Mouse (Mus musculus) B cell, adult 2 months (primary cell): Measurements from ENCODE around the gene Nlgn3.
A peak's percentile ranks its signal among the peaks of the same experiment; 100 is the strongest.
"Not testable (repeated sequence)": the region's sequence is repeated elsewhere in the genome, so short reads cannot be mapped to it uniquely, and the experiment has no call there.

Source experiments
- DNase-seq, 2 experiments: peaks; one replicate each; pipeline ENCODE4 v3.0.0; 2022

Gene Nlgn3

DNA sequence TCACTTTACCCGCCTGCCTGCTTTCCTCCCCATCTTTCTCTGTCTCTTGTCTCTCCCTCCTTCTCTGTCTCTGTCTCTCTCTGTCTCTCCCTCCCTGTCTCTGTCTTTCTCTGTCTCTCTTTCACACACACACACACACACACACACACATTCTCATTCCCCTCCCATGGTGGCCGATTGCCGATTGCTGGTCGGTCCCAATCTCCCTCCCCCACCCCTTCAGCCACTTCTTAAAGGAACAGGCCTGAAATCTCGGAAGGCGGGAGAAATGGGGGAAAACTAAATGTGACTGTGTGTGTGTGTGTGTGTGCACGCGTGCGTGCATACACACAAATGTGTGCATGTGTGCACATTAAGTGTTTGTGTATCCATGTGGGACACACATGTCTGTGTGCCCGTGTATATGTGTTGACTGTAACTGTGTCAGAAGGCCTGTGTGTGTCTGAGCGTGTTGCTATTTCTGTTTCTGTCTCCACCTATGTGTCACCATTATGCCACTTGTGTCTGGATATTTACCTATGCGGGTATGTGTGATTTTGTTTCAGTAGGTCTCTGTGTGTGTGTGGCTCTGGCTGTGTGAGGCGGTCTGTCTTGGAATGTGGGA, 1.6 kb downstream of the Nlgn3 start:
- no peak for DNase-seq

DNA sequence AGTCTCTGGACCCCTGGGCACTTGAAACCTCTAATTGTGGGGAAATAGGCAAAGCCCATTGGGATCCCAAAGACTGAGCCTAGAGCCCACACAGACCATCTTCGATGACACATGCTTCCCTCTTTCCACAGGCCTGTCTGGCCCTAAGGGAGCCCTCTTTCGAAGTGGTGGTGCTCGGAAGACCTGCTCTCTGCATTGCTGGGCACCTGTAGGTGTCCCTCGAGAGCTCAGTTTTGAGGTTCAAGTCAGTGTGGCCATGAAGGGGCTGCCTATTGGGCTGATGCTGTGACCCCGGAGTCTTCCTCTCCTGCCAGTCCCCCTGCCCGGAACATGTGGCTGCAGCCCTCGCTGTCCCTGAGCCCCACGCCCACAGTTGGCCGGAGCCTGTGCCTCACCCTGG, 2.7 kb downstream of the Nlgn3 start:
- no peak for DNase-seq

DNA sequence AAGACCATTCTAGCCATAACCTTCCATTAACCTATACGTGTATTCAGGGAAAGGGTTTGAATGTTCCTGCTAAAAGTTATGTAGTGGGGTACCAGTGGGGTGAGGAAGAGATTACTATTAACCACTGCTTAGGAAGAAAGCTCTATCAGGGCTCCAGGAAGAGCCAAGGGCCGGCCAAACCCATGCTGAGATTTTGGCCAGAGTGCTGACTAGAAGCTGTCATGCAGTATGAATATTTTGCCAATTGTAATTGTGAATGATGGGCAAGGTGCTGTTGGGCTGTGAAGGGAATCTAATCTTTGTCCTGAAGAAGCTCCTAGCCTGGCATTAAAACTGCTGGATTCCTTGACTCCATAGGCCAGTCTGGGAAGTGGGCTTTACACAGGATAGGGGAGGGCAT, 5.7 kb downstream of the Nlgn3 start:
- DNase-seq, result no peak

DNA sequence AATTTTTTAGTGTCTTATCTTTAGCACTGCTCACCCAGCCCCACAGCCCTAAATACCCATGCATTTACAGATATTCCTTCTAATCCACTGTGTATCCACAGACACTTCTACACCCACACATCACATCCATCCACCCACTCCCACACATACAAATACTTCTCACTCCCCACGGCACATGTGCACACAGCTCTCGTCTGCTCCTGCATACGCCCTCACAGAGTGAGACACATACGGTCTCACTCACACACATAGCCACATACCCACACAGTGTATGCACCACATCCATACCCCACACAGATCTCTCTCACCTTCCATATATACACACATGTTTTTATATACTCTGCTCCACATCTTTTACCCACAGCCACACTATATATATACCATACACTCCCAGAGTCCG, 10.3 kb downstream of the Nlgn3 start:
- no peak for DNase-seq

DNA sequence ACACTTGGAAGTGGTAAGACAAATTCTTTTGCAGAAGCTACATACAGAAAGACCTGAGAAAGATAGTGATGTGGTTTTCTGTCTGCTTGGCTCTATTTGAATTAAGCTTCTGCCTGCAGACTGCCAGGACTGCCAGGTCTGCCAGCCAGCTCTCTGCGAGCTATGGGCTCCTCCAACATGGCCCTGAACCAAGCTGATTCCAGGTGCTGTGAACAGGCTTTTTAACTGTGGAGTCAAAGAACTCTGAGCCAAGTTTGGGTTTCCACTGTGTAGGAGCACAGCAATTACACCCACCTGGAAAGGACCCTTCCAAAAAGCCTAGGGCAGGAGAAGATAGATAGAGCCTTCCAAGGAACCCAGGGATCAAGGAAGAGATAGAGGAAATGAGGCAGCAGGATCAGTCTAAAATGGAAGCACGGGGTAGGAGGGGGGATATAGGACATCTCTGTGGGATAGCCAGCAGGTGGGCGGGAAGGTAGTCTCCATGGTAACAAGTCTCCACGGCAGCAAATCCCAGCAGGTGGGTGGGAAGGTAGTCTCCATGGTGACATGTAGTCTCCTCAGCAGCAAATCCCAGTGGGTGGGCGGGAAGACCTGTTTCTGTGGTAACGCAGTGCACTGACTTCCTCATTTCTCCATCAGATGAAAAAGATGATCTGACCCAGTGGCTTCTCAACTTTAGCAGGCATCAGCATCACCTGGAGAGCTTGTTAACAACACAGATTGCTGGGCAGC, 14.8 kb downstream of the Nlgn3 start:
- peak; percentile 34 to 38 for DNase-seq

DNA sequence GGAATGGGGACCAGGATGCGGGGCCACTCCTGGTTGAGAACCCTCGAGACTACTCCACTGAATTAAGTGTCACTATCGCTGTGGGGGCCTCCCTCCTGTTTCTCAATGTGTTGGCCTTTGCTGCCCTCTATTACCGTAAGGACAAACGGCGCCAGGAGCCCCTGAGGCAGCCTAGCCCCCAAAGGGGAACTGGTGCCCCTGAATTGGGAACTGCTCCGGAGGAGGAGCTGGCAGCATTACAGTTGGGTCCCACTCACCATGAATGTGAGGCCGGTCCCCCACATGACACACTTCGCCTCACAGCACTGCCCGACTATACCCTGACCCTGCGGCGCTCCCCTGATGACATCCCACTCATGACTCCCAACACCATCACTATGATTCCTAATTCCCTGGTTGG, 20.8 kb downstream of the Nlgn3 start:
- DNase-seq, result no peak

DNA sequence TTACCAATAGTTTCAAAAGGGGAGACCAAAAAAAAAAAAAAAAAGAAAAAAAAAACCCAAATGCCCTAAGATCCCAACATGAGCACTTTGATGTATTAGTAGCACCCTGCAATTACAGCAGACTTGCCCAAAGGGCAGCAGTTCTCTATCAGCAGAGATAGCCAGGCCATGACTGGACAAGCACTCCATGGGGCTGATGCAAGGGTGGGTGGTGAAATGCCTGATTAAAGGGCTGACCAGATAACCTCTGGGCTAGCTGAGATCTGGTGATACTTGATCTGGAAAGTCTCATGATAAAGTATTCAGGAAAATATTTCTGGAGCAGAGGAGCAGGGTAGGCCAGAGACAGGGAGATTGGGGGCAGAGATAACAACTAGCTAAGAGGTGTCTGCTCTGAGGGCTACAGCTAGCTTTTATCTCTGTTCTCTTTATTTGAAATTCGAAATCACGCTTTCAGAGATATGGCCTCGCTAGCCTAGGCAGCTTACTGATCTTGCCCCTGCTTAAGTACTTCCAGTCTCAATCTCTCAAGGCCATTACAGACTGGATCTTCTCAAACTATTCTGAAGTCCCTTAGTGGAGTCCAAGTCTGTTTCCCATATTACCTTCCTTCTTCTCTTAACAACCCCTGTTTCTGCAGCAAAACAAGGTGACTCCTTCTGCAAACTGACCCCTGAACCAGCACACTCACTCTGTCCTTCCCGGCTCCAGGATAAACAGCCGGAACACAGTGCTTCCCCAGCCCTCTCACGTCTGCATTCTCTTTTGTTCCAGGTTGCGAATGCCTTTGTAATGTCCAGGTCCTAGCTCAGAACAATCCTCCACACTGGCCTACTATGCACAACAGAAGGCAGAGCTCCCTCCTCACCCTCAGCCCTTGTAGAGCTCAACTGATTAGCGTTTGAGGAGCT, 27.3 kb downstream of the Nlgn3 start:
- DNase-seq, result no peak

DNA sequence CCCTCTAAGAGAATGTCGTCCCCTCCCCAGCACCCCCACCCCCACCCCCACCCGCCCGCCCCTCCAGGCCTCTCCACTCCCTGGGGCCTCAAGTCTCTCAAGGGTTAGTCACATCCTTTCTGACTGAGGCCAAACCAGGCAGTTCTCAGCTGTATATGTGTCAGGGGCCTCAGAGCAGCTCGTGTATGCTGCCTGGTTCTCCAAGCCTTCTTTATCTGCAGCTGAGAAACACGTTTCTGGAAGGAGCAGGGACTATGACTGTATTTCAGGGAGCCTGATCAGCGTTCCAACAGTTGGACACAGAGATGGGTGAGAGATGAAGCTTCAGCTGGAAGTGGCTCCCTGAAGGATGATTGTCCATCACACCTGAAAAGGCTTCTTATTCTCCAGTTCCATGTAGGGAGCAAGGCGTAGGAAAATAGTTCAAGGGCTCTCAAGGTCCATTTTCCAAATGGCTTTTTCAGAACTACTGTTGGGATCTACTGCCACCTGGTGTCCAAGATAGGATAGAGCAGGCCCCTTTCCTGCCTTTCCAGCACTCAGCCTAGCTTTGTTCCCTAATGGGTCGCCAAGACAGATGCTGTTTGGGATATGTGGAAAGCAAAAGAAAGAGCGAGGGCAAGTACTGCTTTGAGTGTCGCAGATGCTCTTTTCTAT, 30.5 kb downstream of the Nlgn3 start:
- DNase-seq, result peak; percentile 59 to 64

DNA sequence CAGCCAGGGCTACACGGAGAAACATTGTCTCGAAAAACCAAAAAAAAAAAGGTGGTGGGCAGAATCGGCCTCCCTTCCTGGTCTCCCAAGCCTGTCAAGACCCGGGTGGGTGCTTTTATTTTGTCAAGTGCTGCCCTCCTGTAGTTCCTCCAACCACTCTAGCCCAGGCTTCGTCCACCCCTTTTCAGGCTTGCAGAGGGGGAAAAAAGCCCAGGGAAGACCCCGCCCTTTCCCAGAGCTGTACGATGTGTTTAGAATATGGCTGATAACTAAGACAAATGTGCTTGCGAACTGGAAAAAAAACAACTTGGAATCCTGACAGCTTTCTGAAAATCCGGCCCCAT, 33.0 kb downstream of the Nlgn3 start:
- DNase-seq, result no peak

DNA sequence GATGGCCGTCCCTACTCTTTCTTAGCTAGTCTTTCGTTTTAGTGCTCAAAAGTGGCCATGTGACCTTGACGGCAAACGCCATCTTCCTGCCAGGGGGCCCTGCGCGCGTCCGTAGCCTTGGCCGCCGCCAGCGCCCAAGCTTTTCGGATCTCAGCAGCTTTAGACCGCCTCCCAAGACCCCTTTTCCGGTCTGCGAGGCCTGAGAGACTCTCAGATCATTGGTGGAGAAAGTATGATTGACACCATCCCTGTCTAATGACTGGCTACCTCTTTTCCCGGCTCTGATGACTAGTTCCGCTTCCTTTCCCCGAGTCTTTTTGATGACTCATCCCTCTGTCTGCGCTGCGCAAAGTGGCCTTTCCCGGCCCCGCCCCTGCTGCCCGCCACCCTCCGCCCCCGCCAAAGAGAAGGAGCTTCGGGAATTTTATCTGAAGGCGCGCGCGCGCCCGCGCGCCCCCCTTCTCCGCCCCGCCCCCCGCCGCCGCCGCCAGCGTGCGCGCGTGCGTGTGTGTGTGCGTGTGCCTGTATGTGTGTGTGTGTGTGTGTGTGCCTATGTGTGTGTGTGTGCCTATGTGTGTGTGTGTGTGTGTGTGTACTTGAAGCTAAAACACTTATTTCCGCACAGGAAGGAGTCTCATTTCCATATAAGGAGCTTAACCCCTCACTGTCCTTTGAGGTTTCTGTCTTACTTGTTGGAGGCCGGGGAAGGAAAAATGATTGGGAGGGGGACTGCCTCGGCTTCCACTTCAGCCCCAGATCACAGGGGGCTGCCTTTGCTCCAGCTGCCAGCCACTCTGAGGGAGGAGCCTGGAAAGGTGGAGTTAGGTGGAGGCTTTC, 33.6 kb downstream of the Nlgn3 start:
- DNase-seq, result peak; percentile 81 to 82

DNA sequence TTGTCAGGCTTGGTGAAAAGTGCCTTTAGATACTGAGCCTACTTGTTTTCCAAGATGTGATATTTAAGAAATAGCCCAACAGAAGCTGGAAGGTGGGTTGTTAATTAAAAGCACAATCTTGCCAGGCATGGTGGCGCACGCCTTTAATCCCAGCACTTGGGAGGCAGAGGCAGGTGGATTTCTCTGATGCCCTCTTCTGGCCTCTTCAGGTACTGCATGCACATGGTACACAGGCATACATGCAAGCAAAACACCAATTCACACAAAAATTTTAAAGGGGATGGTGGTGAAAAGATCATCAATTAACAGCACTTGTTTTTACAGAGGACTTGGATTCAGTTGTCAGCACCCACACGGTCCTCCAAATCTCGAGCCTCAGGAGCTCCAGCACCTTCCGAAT, 35.6 kb downstream of the Nlgn3 start:
- peak; percentile 26 to 66 for DNase-seq

DNA sequence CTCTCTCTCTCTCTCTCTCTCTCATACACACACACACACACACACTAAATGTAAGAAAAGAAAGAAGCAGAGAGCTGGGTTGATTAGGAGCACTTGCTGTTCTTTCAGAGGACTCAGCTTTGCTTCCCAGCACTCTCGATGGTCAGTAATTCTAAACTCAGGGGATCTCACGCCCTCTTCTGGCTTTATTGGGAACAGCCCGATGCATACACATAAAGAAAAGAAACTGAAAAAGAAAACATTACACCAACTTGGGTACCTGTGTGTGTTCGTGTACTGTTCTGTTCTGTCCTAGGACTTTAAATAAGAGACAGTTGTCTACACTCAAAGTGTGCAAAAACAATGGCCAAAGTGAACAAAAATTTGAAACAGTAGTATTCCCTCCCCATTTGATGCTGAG, 39.7 kb downstream of the Nlgn3 start:
- no peak for DNase-seq

DNA sequence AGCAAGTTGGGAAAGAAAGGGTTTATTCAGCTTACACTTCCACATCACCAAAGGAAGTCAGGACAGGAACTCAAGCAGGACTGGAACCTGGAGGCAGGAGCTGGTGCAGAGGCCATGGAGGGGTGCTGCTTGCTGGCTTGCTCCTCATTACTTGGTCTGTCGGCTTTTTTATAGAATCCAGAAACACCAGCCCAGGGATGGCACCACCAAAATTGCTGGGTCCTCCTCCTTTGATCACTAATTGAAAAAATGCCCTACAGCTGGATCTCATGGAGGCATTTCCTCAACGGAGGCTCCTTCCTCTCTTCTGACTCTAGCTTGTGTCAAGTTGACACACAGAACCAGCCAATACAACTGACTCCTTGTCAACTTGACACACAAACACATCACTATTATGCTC, 43.9 kb downstream of the Nlgn3 start:
- not testable (repeated sequence) for DNase-seq

DNA sequence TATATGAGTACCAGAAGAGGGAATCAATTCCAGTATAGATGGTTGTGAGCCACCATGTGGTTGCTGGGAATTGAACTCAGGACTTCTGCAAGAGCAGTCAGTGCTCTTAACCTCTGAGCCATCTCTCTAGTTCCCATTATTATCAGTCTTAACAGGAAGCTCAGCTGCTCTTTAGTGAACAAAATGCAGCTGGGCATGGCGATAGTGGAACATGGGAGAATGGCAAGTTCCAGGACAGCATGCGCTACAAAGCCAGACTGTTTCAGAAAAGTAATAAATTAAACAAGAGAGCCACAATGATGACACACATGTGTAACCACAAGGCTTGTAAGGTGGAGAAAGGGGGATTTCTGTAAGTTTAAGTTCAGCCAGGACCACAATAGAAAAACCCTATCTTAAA, 46.5 kb downstream of the Nlgn3 start:
- DNase-seq, result no peak

DNA sequence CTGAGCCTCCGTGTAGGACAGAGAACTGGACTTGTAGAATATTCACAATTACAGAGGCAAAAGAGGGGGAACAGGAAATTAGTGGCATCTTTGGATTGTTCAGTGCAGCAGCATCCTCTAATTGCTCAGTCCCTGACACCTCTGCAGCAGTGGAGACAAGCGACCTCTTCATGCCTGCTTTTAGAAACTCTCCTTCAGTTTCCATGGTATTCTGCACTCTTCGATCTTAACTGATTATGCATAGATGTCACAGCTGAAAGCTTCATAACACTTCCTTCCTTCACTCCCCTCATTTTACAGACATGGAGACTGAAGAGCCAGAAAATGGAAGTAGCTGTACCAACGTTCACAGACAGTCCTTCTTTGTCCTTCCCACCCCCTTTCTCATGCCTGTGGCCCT, 47.5 kb downstream of the Nlgn3 start:
- no peak for DNase-seq

DNA sequence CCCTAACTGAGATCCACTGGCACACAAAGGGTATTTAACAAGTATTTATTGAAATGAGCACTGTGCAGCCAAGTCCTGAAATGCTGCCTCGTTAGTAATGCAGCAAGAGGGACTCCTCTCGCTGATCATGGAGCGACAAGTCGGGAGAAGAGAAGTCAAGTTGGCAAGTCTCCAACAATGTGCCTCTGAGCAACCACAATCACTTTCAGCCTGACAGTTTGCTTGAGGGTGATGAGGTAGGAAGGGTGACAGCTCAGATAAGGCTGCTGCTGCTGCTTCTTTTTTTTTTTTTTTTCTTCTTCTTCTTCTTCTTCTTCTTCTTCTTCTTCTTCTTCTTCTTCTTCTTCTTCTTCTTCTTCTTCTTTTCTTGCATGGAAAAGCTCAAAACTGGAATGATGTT, 52.2 kb downstream of the Nlgn3 start:
- DNase-seq, result no peak

DNA sequence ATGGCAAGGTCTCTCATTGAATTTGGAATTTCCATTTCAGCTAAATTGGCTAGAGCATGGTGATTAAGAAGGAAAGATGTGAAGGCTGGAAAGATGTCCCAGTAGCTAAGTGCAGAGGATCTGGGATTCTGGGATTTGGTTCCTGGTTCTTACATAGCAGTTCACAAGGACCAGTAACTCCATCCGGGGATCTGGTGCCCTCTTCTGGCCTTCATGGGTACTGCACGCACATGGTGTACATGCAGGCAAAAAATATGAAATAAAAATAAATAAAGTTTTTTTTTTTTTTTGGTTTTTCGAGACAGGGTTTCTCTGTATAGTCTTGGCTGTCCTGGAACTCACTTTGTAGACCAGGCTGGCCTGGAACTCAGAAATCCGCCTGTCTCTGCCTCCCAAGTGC, 59.9 kb downstream of the Nlgn3 start:
- DNase-seq, result peak; percentile 22 to 25

DNA sequence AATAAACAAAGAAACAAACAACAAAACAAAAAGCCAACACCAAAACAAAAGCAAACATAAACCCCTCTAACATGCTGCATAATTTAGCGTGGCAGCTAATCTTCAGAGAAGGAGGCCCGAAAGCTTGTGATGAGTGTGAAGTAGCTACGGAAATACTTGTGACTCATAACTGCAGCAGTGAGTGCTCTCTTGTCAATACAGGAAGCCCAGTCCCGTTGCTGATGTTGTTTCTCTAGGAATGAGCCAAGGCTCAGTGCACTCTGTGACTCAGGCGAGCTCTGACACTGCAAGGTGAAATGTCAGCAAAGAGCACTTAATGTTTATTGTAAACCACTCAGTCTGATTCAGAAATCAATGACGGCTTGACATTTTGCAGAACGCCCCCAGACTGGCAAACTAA, 70.0 kb downstream of the Nlgn3 start:
- no peak for DNase-seq

DNA sequence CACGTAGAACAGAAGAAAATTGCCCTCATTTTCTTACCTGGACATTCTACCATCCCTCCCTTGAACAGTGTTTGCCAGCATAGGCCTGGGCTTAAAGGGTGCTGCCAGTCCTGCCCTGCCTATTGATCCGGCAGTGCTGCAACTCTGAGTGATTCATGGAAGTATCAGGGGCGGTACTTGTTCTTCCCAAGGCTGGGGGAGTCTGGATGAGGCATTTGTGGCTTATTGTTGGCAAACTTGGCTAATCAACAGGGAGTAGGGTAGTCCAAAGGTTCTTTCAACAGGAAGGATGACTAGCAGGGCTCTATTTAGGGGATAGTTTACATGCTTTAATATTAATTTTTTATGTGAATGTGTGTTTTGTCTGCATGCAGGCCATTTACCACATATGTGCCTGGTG, 71.6 kb downstream of the Nlgn3 start:
- DNase-seq, result no peak

DNA sequence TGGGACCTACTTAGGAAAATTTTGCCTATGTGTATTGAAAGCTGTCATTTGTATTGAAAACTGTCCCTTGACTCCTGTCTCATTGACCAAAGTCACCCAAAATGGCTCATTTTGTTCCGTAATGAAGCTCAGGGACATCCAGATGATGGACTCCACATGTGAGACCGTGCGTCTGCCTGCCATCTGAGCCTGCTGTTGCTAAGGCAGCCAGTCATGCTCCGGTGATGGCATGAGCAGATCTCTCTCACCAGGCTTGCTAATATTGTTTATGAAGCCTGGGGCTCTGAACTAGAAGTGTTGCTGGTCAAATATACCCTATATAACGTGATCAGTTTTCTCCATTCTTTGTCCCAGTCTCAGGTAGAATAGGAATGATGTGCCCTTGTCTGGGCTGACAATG, 74.0 kb downstream of the Nlgn3 start:
- no peak for DNase-seq
